Mouse (Mus musculus): ENCODE measurements at regions not wholly inside any gene's neighbourhood (a gene's known extent, or its start where the extent isn't known, plus 50 kb on each side); places are given as distances from the start of the nearest gene placed in this dataset.

- Histone ChIP-seq H3K36me3 (replicated peaks; ENCODE audit: insufficient read depth, low read length) (no peaks in the 10 kb centered on the region), H3K4me2 (ENCODE audit: low read depth, low read length) (no peak overlapping the region), H3K27me3 (ENCODE audit: insufficient read depth, low read length) (no peaks in the 10 kb centered on the region), H3K4me3 (ENCODE audit: low read depth, low read length) (no peak overlapping the region), H3K27ac (ENCODE audit: low read depth) (no peak overlapping the region), H3K4me1 (ENCODE audit: insufficient read depth) (peaks cover 10% of the 10 kb centered on the region), H3K9ac (replicated peaks) (no peak overlapping the region), H3K9me3 (ENCODE audit: low read length) (no peaks in the 10 kb centered on the region)
- WGBS (ENCODE audit: insufficient replicate concordance), result 68% methylated on average over 4 of the region's 4 CpGs
- TF ChIP-seq CTCF (IDR thresholded peaks at IDR 0.05; ENCODE audit: low read depth), result no peak
- TF ChIP-seq EP300 (IDR thresholded peaks at IDR 0.05; ENCODE audit: low read depth), result no peak
- no peak for DNase-seq
- ATAC-seq, result no peak
Measured at GRCm38 (mm10) chr11:22651911-22652310, 140.0 kb downstream of the Tmem17 start.

GRCm38 (mm10) chr11:22652931-22653330, 141.0 kb downstream of the Tmem17 start:
- H3K4me1 ChIP-seq (ENCODE audit: insufficient read depth), result peaks cover 10% of the 10 kb centered on the region
- no peak overlapping the region for H3K27ac ChIP-seq (ENCODE audit: low read depth)
- no peaks in the 10 kb centered on the region for H3K9me3 ChIP-seq (ENCODE audit: low read length)
- no peaks in the 10 kb centered on the region for H3K36me3 ChIP-seq (replicated peaks; ENCODE audit: insufficient read depth, low read length)
- TF ChIP-seq CTCF (IDR thresholded peaks at IDR 0.05; ENCODE audit: low read depth) (no peak), EP300 (IDR thresholded peaks at IDR 0.05; ENCODE audit: low read depth) (peak; percentile 51; the same call in 1 of the 2 replicates)
- no peak overlapping the region for H3K9ac ChIP-seq (replicated peaks)
- no peaks in the 10 kb centered on the region for H3K27me3 ChIP-seq (ENCODE audit: insufficient read depth, low read length)
- WGBS (ENCODE audit: insufficient replicate concordance), result 29% methylated on average over 3 of the region's 3 CpGs
- no peak overlapping the region for H3K4me2 ChIP-seq (ENCODE audit: low read depth, low read length)
- H3K4me3 ChIP-seq (ENCODE audit: low read depth, low read length), result no peak overlapping the region
- ATAC-seq (no peak), DNase-seq (no peak)

GRCm38 (mm10) chr11:22653366-22653765, 141.5 kb downstream of the Tmem17 start:
- no peak for DNase-seq
- H3K9ac ChIP-seq (replicated peaks), result no peak overlapping the region
- no peak overlapping the region for H3K4me2 ChIP-seq (ENCODE audit: low read depth, low read length)
- no peak overlapping the region for H3K4me3 ChIP-seq (ENCODE audit: low read depth, low read length)
- ATAC-seq, result no peak
- no peaks in the 10 kb centered on the region for H3K36me3 ChIP-seq (replicated peaks; ENCODE audit: insufficient read depth, low read length)
- no peak overlapping the region for H3K27ac ChIP-seq (ENCODE audit: low read depth)
- TF ChIP-seq CTCF (IDR thresholded peaks at IDR 0.05; ENCODE audit: low read depth) (no peak), EP300 (IDR thresholded peaks at IDR 0.05; ENCODE audit: low read depth) (no peak)
- no peaks in the 10 kb centered on the region for H3K27me3 ChIP-seq (ENCODE audit: insufficient read depth, low read length)
- H3K4me1 ChIP-seq (ENCODE audit: insufficient read depth), result peaks cover 10% of the 10 kb centered on the region
- no peaks in the 10 kb centered on the region for H3K9me3 ChIP-seq (ENCODE audit: low read length)
- WGBS (ENCODE audit: insufficient replicate concordance), result 46% methylated on average over 5 of the region's 5 CpGs

GRCm38 (mm10) chr11:22657635-22658034, 145.7 kb downstream of the Tmem17 start:
- Histone ChIP-seq H3K36me3 (replicated peaks; ENCODE audit: insufficient read depth, low read length) (no peaks in the 10 kb centered on the region), H3K4me3 (ENCODE audit: low read depth, low read length) (no peak overlapping the region), H3K9ac (replicated peaks) (no peak overlapping the region), H3K27me3 (ENCODE audit: insufficient read depth, low read length) (no peaks in the 10 kb centered on the region), H3K4me1 (ENCODE audit: insufficient read depth) (peaks cover 6% of the 10 kb centered on the region; the same call in 1 of the 2 replicates), H3K9me3 (ENCODE audit: low read length) (no peaks in the 10 kb centered on the region), H3K4me2 (ENCODE audit: low read depth, low read length) (no peak overlapping the region), H3K27ac (ENCODE audit: low read depth) (no peak overlapping the region)
- ATAC-seq (no peak), DNase-seq (no peak)
- 18% methylated on average over 1 of the region's 1 CpGs for WGBS (ENCODE audit: insufficient replicate concordance)
- TF ChIP-seq CTCF (IDR thresholded peaks at IDR 0.05; ENCODE audit: low read depth) (no peak), EP300 (IDR thresholded peaks at IDR 0.05; ENCODE audit: low read depth) (peak; percentile 26; the same call in 1 of the 2 replicates)

GRCm38 (mm10) chr11:22661072-22661471, 149.2 kb downstream of the Tmem17 start:
- no peak for DNase-seq

GRCm38 (mm10) chr11:22661713-22662551, 150.0 kb downstream of the Tmem17 start:
- 59% methylated on average over 11 of the region's 12 CpGs for whole genome bisulfite sequencing (ENCODE audit: insufficient replicate concordance)
- no peak for DNase-seq

More at GRCm38 (mm10) chr11:22661072-22661471, 149.2 kb downstream of the Tmem17 start:
- Histone ChIP-seq H3K4me3 (ENCODE audit: low read depth, low read length) (no peak overlapping the region), H3K9ac (replicated peaks) (no peak overlapping the region), H3K4me1 (ENCODE audit: insufficient read depth) (no peaks in the 10 kb centered on the region), H3K36me3 (replicated peaks; ENCODE audit: insufficient read depth, low read length) (no peaks in the 10 kb centered on the region), H3K9me3 (ENCODE audit: low read length) (no peaks in the 10 kb centered on the region), H3K27me3 (ENCODE audit: insufficient read depth, low read length) (no peaks in the 10 kb centered on the region), H3K4me2 (ENCODE audit: low read depth, low read length) (no peak overlapping the region), H3K27ac (ENCODE audit: low read depth) (no peak overlapping the region)
- WGBS (ENCODE audit: insufficient replicate concordance), result 48% methylated on average over 5 of the region's 5 CpGs
- TF ChIP-seq CTCF (IDR thresholded peaks at IDR 0.05; ENCODE audit: low read depth) (no peak), EP300 (IDR thresholded peaks at IDR 0.05; ENCODE audit: low read depth) (no peak)
- no peak for ATAC-seq

More at GRCm38 (mm10) chr11:22661713-22662551, 150.0 kb downstream of the Tmem17 start:
- Histone ChIP-seq H3K27me3 (ENCODE audit: insufficient read depth, low read length) (no peaks in the 10 kb centered on the region), H3K9me3 (ENCODE audit: low read length) (no peaks in the 10 kb centered on the region), H3K36me3 (replicated peaks; ENCODE audit: insufficient read depth, low read length) (no peaks in the 10 kb centered on the region), H3K9ac (replicated peaks) (no peak overlapping the region), H3K4me1 (ENCODE audit: insufficient read depth) (no peaks in the 10 kb centered on the region), H3K4me2 (ENCODE audit: low read depth, low read length) (no peak overlapping the region), H3K27ac (ENCODE audit: low read depth) (no peak overlapping the region), H3K4me3 (ENCODE audit: low read depth, low read length) (no peak overlapping the region)
- ATAC-seq, result no peak
- TF ChIP-seq CTCF (IDR thresholded peaks at IDR 0.05; ENCODE audit: low read depth) (no peak), EP300 (IDR thresholded peaks at IDR 0.05; ENCODE audit: low read depth) (no peak)
